Mouse (Mus musculus) heart, embryonic 14.5 days (tissue): Measurements from ENCODE around the gene Paf1. TPM values are rescaled to one million over a fixed set of nuclear protein-coding genes. Genes with fewer than 3 reads are reported as not detected.
A peak's percentile ranks its signal among the peaks of the same experiment; 100 is the strongest.

Experiments used
- ATAC-seq: fragments of 200-750 bp; cut with Nextera tagmentation; 2 replicates; pipeline ENCODE4 v1.8.0; 2017; ENCODE audit warnings: low read depth, moderate TSS enrichment; ENCODE audit not compliant: insufficient number of reproducible peaks, insufficient read depth, low FRiP score
- H3K27ac ChIP-seq, 2 experiments: fragments of 200-500 bp in 1 of 2; fragments of 300-500 bp in 1 of 2; sonication (generic) in 1 of 2; replicated peaks in 1 of 2; 2 replicates each; pipeline ENCODE4 v1.5.1; 2012 to 2014; ENCODE audit warnings: low read depth in 2 of 2, low read length in 2 of 2, control low read depth in 1 of 2, mild to moderate bottlenecking in 1 of 2, mixed read lengths in 1 of 2; ENCODE audit not compliant: control insufficient read depth in 1 of 2, insufficient read depth in 1 of 2
- H3K27me3 ChIP-seq: fragments of 300-500 bp; sonication (generic); 2 replicates; pipeline ENCODE4 v1.6.1; 2014; ENCODE audit warnings: mild to moderate bottlenecking, low read length, control low read depth; ENCODE audit not compliant: control insufficient read depth, insufficient read depth
- H3K36me3 ChIP-seq: fragments of 300-500 bp; sonication (generic); 2 replicates; pipeline ENCODE4 v1.6.1; 2014; ENCODE audit warnings: mild to moderate bottlenecking, control low read depth, low read length, mixed read lengths; ENCODE audit not compliant: control insufficient read depth, insufficient read depth
- H3K4me1 ChIP-seq, 2 experiments: fragments of 200-500 bp in 1 of 2; fragments of 300-500 bp in 1 of 2; sonication (generic) in 1 of 2; 2 replicates each; pipeline ENCODE4 v1.6.1; 2012 to 2014; ENCODE audit warnings: low read length in 2 of 2, control low read depth in 1 of 2, mixed read lengths in 1 of 2; ENCODE audit not compliant: control insufficient read depth in 2 of 2, insufficient read depth in 2 of 2
- H3K4me2 ChIP-seq: fragments of 300-500 bp; sonication (generic); 2 replicates; pipeline ENCODE4 v1.6.1; 2014; ENCODE audit warnings: mild to moderate bottlenecking, low read length
- H3K4me3 ChIP-seq, 2 experiments: fragments of 200-500 bp in 1 of 2; fragments of 300-500 bp in 1 of 2; sonication (generic) in 1 of 2; 2 replicates each; pipeline ENCODE4 v1.5.1; 2012 to 2014; ENCODE audit warnings: low read length in 2 of 2, mild to moderate bottlenecking in 2 of 2, control low read depth in 1 of 2, low read depth in 1 of 2, moderate library complexity in 1 of 2; ENCODE audit not compliant: control insufficient read depth in 1 of 2, insufficient read depth in 1 of 2
- H3K9ac ChIP-seq: fragments of 300-500 bp; sonication (generic); 2 replicates; pipeline ENCODE4 v1.6.1; 2014; ENCODE audit warnings: mild to moderate bottlenecking, low read length
- H3K9me3 ChIP-seq: fragments of 300-500 bp; sonication (generic); 2 replicates; pipeline ENCODE4 v1.6.1; 2016; ENCODE audit warnings: low read length, control low read depth; ENCODE audit not compliant: control insufficient read depth
- WGBS: fragments of 180-500 bp; shearing (Covaris S2); extraction: QIAGEN DNeasy Blood & Tissue Kit; methylation state at CpG from one replicate; pipeline ENCODE4 v1.1.7; 2014; 5-methylcytosine and 5-hydroxymethylcytosine counted together
- polyA plus RNA-seq: library from polyadenylated mRNA; unstranded; fragments of >200 nt; fragmentation: Nextera tagmentation; extraction: Ambion mirVana; gene quantifications from 2 replicates; pipeline ENCODE4 v1.2.1, GENCODE M21; 2014

Paf1 gene
- polyA plus RNA-seq, 1 experiment from 2014 or later = 62.5 TPM

GRCm38 (mm10) chr7:28430512-28430911, 37.8 kb downstream of the Paf1 start:
- H3K4me2 ChIP-seq = no peak overlapping the region
- H3K9me3 ChIP-seq = no peaks in the 10 kb centered on the region
- no peak overlapping the region for H3K9ac ChIP-seq
- peaks cover 2 to 63% of the 10 kb centered on the region in 2 experiments; a peak in 3 of 4 replicates for H3K4me1 ChIP-seq
- H3K27me3 ChIP-seq = no peaks in the 10 kb centered on the region
- H3K36me3 ChIP-seq = peaks cover 27% of the 10 kb centered on the region; the same call in 1 of the 2 replicates
- H3K4me3 ChIP-seq = no peak overlapping the region
- no peak overlapping the region for H3K27ac ChIP-seq
- whole genome bisulfite sequencing = 55% methylated on average over 1 of the region's 1 CpGs
- ATAC-seq = no peak

- Histone ChIP-seq H3K27me3 (no peaks in the 10 kb centered on the region), H3K9ac (0 out of 2 replicates have a peak overlapping the region, but pooled peaks have one; percentile 25), H3K27ac (peak overlapping the region in 1 of 2 experiments; percentile 67; a peak in 3 of 4 replicates), H3K4me1 (peaks cover 4 to 59% of the 10 kb centered on the region in 2 experiments; a peak in 3 of 4 replicates), H3K9me3 (no peaks in the 10 kb centered on the region), H3K36me3 (peaks cover 27% of the 10 kb centered on the region; the same call in 1 of the 2 replicates), H3K4me3 (no peak overlapping the region; a peak in 1 of 4 replicates), H3K4me2 (peak overlapping the region; percentile 27)
- WGBS = 78% methylated on average over 2 of the region's 2 CpGs
- no peak for ATAC-seq
Observed at GRCm38 (mm10) chr7:28432252-28432651, 39.5 kb downstream of the Paf1 start.

GRCm38 (mm10) chr7:28435660-28436259, 43.0 kb downstream of the Paf1 start:
- ATAC-seq = peak; percentile 2; the same call in 1 of the 2 replicates
- under 1% methylated on average over 44 of the region's 70 CpGs for WGBS
- Histone ChIP-seq H3K4me1 (peaks cover 2 to 46% of the 10 kb centered on the region in 2 experiments; a peak in 2 of 4 replicates), H3K9ac (peak overlapping the region; percentile 98), H3K9me3 (no peaks in the 10 kb centered on the region), H3K4me3 (peak overlapping the region; percentile 78 to 97), H3K27me3 (no peaks in the 10 kb centered on the region), H3K4me2 (peak overlapping the region; percentile 88), H3K36me3 (peaks cover 27% of the 10 kb centered on the region; the same call in 1 of the 2 replicates), H3K27ac (peak overlapping the region in 1 of 2 experiments; percentile 65; a peak in 2 of 4 replicates)

- Histone ChIP-seq H3K27me3 (no peaks in the 10 kb centered on the region), H3K36me3 (peaks cover 20% of the 10 kb centered on the region; the same call in 1 of the 2 replicates), H3K27ac (peak overlapping the region; percentile 65), H3K9me3 (no peaks in the 10 kb centered on the region), H3K9ac (peak overlapping the region; percentile 98), H3K4me3 (peak overlapping the region; percentile 78 to 97), H3K4me2 (peak overlapping the region; percentile 88), H3K4me1 (peaks cover 2 to 41% of the 10 kb centered on the region in 2 experiments; a peak in 2 of 4 replicates)
- WGBS = under 1% methylated on average over 54 of the region's 64 CpGs
- peak; percentile 99 for ATAC-seq
Observed at GRCm38 (mm10) chr7:28436271-28436904, 43.6 kb downstream of the Paf1 start.

- WGBS = 4% methylated on average over 16 of the region's 16 CpGs
- Histone ChIP-seq H3K36me3 (peaks cover 14% of the 10 kb centered on the region; the same call in 1 of the 2 replicates), H3K9me3 (no peaks in the 10 kb centered on the region)
Observed at GRCm38 (mm10) chr7:28436932-28437570, 44.3 kb downstream of the Paf1 start, which contains the start of gene Gmfg. TSS of gene Gmfg (plus strand) at chr7:28437447.

GRCm38 (mm10) chr7:28437964-28438363, 45.2 kb downstream of the Paf1 start:
- Histone ChIP-seq H3K9ac (no peak overlapping the region), H3K27me3 (no peaks in the 10 kb centered on the region), H3K27ac (no peak overlapping the region), H3K4me3 (no peak overlapping the region), H3K4me2 (no peak overlapping the region), H3K36me3 (peaks cover 5% of the 10 kb centered on the region; the same call in 1 of the 2 replicates), H3K9me3 (no peaks in the 10 kb centered on the region), H3K4me1 (peaks cover 2 to 26% of the 10 kb centered on the region in 2 experiments; a peak in 2 of 4 replicates)
- no peak for ATAC-seq

More at GRCm38 (mm10) chr7:28436932-28437570, 44.3 kb downstream of the Paf1 start, which contains the start of gene Gmfg:
- peak within 1 kb of the TSS; percentile 76 for H3K9ac ChIP-seq
- ATAC-seq = peak; percentile 4
- no peaks in the 10 kb centered on the region for H3K27me3 ChIP-seq
- H3K4me1 ChIP-seq = peaks cover 2 to 35% of the 10 kb centered on the region in 2 experiments; a peak in 2 of 4 replicates
- H3K4me2 ChIP-seq = peak within 1 kb of the TSS; percentile 83
- H3K27ac ChIP-seq = peak within 1 kb of the TSS; percentile 65
- peak within 1 kb of the TSS; percentile 73 to 97 for H3K4me3 ChIP-seq

- no peaks in the 10 kb centered on the region for H3K9me3 ChIP-seq
- no peak overlapping the region for H3K9ac ChIP-seq
- ATAC-seq = no peak
- H3K4me2 ChIP-seq = no peak overlapping the region
- H3K4me1 ChIP-seq = peaks cover 2 to 18% of the 10 kb centered on the region in 2 experiments; a peak in 2 of 4 replicates
- no peak overlapping the region for H3K27ac ChIP-seq
- no peak overlapping the region for H3K4me3 ChIP-seq
- 78% methylated on average over 2 of the region's 2 CpGs for WGBS
- no peaks in the 10 kb centered on the region for H3K36me3 ChIP-seq
- H3K27me3 ChIP-seq = no peaks in the 10 kb centered on the region
Observed at GRCm38 (mm10) chr7:28438771-28439170, 46.0 kb downstream of the Paf1 start.
